Mouse (Mus musculus) MEL (cell line): ENCODE results near the gene Atxn7l3. TPM values are rescaled to one million over a fixed set of nuclear protein-coding genes. Genes with fewer than 3 reads are reported as not detected.

Source experiments
- DNase-seq: peaks from one replicate; pipeline ENCODE4 v3.0.0; 2011; ENCODE audit warnings: low read depth, low spot score
- H3K27ac ChIP-seq: 2 replicates; pipeline ENCODE4 v1.5.1; 2012; ENCODE audit warnings: low read depth, mild to moderate bottlenecking, control low read depth, low read length, moderate library complexity; ENCODE audit not compliant: control insufficient read depth
- H3K27me3 ChIP-seq, 2 experiments: fragments of 150-350 bp in 1 of 2; sonication (generic) in 1 of 2; 2 replicates each; pipeline ENCODE4 v1.6.1; 2012; ENCODE audit warnings: low read length in 2 of 2, mild to moderate bottlenecking in 2 of 2, improper control_type of control experiment in 1 of 2, moderate library complexity in 1 of 2; ENCODE audit not compliant: insufficient read depth in 2 of 2, control insufficient read depth in 1 of 2
- H3K36me3 ChIP-seq, 2 experiments: 2 replicates each; pipeline ENCODE4 v1.6.1; 2012 to 2014; ENCODE audit warnings: low read length in 2 of 2, improper control_type of control experiment in 1 of 2, inconsistent platforms in 1 of 2, mild to moderate bottlenecking in 1 of 2; ENCODE audit not compliant: insufficient read depth in 2 of 2, control insufficient read depth in 1 of 2
- H3K4me1 ChIP-seq, 2 experiments: fragments of 150-350 bp in 1 of 2; sonication (generic) in 1 of 2; 2 replicates each; pipeline ENCODE4 v1.6.1; 2012; ENCODE audit warnings: low read length in 2 of 2, improper control_type of control experiment in 1 of 2, mild to moderate bottlenecking in 1 of 2; ENCODE audit not compliant: insufficient read depth in 2 of 2, control insufficient read depth in 1 of 2
- H3K4me3 ChIP-seq, 2 experiments: fragments of 150-350 bp in 1 of 2; sonication (generic) in 1 of 2; 2 replicates each; pipeline ENCODE4 v1.5.1; 2012; ENCODE audit warnings: low read depth in 2 of 2, low read length in 2 of 2, mild to moderate bottlenecking in 2 of 2, moderate library complexity in 2 of 2, control low read depth in 1 of 2, improper control_type of control experiment in 1 of 2; ENCODE audit not compliant: control insufficient read depth in 1 of 2, insufficient read depth in 1 of 2
- H3K79me2 ChIP-seq: 2 replicates; pipeline ENCODE4 v1.6.1; 2012; ENCODE audit warnings: mild to moderate bottlenecking, low read length, moderate library complexity; ENCODE audit not compliant: control insufficient read depth, poor library complexity, insufficient read depth
- H3K9ac ChIP-seq: 2 replicates; pipeline ENCODE4 v1.6.1; 2012; ENCODE audit warnings: low read depth, mild to moderate bottlenecking, control low read depth, low read length, moderate library complexity; ENCODE audit not compliant: control insufficient read depth, poor library complexity, severe bottlenecking
- H3K9me3 ChIP-seq: fragments of 150-350 bp; sonication (generic); replicated peaks from 2 replicates; pipeline ENCODE4 v1.6.1; 2012; ENCODE audit warnings: mild to moderate bottlenecking, low read length, improper control_type of control experiment, moderate library complexity; ENCODE audit not compliant: insufficient read depth
- BHLHE40 ChIP-seq: IDR thresholded peaks from 2 replicates; pipeline ENCODE4 v1.6.1; 2012; ENCODE audit warnings: low read depth, mild to moderate bottlenecking, inconsistent platforms, low read length, improper control_type of control experiment, borderline replicate concordance
- CTCF ChIP-seq, 3 experiments: IDR thresholded peaks in 2 of 3; conservative IDR thresholded peaks in 1 of 3; 2 replicates each; pipeline ENCODE4 v1.5.1; 2011 to 2012; ENCODE audit warnings: low read length in 3 of 3, low read depth in 2 of 3, mild to moderate bottlenecking in 2 of 3, improper control_type of control experiment in 1 of 3, inconsistent platforms in 1 of 3, mixed read lengths in 1 of 3, moderate library complexity in 1 of 3; ENCODE audit not compliant: control insufficient read depth in 1 of 3, insufficient read depth in 1 of 3, poor library complexity in 1 of 3, severe bottlenecking in 1 of 3
- GABPA ChIP-seq: IDR thresholded peaks from 2 replicates; pipeline ENCODE4 v1.6.1; 2012; ENCODE audit warnings: low read depth, mild to moderate bottlenecking, inconsistent platforms, low read length, improper control_type of control experiment, moderate library complexity
- GATA1 ChIP-seq: IDR thresholded peaks from 2 replicates; pipeline ENCODE4 v1.6.1; 2011; ENCODE audit warnings: low read depth, low read length, improper control_type of control experiment
- MAX ChIP-seq: IDR thresholded peaks from 2 replicates; pipeline ENCODE4 v1.6.1; 2011; ENCODE audit warnings: low read length, improper control_type of control experiment
- MXI1 ChIP-seq: IDR thresholded peaks from 2 replicates; pipeline ENCODE4 v1.6.1; 2011; ENCODE audit warnings: mild to moderate bottlenecking, low read depth, low read length, improper control_type of control experiment
- NRF1 ChIP-seq: IDR thresholded peaks from 2 replicates; pipeline ENCODE4 v1.6.1; 2014; ENCODE audit warnings: low read depth, mild to moderate bottlenecking, inconsistent platforms, low read length, improper control_type of control experiment, moderate library complexity; ENCODE audit not compliant: poor library complexity, insufficient read depth, severe bottlenecking
- POLR2A ChIP-seq, 2 experiments: IDR thresholded peaks; 2 replicates each; pipeline ENCODE4 v1.6.1; 2011 to 2012; ENCODE audit warnings: low read length in 2 of 2, mild to moderate bottlenecking in 2 of 2, control low read depth in 1 of 2, improper control_type of control experiment in 1 of 2, low read depth in 1 of 2, moderate library complexity in 1 of 2; ENCODE audit not compliant: control insufficient read depth in 1 of 2, insufficient read depth in 1 of 2, poor library complexity in 1 of 2
- RCOR1 ChIP-seq: IDR thresholded peaks from 2 replicates; pipeline ENCODE4 v1.6.1; 2012; ENCODE audit warnings: low read depth, mild to moderate bottlenecking, inconsistent platforms, low read length, improper control_type of control experiment
- UBTF ChIP-seq: IDR thresholded peaks from 2 replicates; pipeline ENCODE4 v1.6.1; 2012; ENCODE audit warnings: low read depth, mild to moderate bottlenecking, inconsistent platforms, low read length, improper control_type of control experiment, moderate library complexity, borderline replicate concordance; ENCODE audit not compliant: insufficient read depth
- USF2 ChIP-seq, 2 experiments: IDR thresholded peaks; 2 replicates each; pipeline ENCODE4 v1.6.1; 2011 to 2012; ENCODE audit warnings: improper control_type of control experiment in 2 of 2, low read length in 2 of 2, borderline replicate concordance in 1 of 2, inconsistent platforms in 1 of 2, low read depth in 1 of 2, mild to moderate bottlenecking in 1 of 2; ENCODE audit not compliant: insufficient read depth in 1 of 2
- ZKSCAN1 ChIP-seq: IDR thresholded peaks from 2 replicates; pipeline ENCODE4 v1.6.1; 2012; ENCODE audit warnings: low read depth, mild to moderate bottlenecking, inconsistent platforms, low read length, improper control_type of control experiment, moderate library complexity
- ZMIZ1 ChIP-seq: IDR thresholded peaks from 2 replicates; pipeline ENCODE4 v1.6.1; 2012; ENCODE audit warnings: low read depth, mild to moderate bottlenecking, inconsistent platforms, low read length, improper control_type of control experiment, moderate library complexity
- polyA plus RNA-seq, 2 experiments: library from polyadenylated mRNA; stranded (reverse) in 1 of 2; unstranded in 1 of 2; fragments of >175 nt in 1 of 2; fragments of >200 nt in 1 of 2; gene quantifications; 2 replicates each; pipeline versions ENCODE4 v1.2.1 to v1.2.4; 2012; ENCODE audit warnings: low replicate concordance in 2 of 2, low read depth in 1 of 2; ENCODE audit not compliant: insufficient read length in 2 of 2, insufficient read depth in 1 of 2, missing spikeins in 1 of 2
- total RNA-seq: library from RNA; depleted of rRNA; stranded (reverse); fragments of 300-350 nt; gene quantifications from 2 replicates; pipeline ENCODE4 v1.2.3, GENCODE M21; 2012

Gene Atxn7l3
- total and polyA plus RNA-seq, 3 experiments: 39.4 to 53.0 (median 46.7) TPM

DNA sequence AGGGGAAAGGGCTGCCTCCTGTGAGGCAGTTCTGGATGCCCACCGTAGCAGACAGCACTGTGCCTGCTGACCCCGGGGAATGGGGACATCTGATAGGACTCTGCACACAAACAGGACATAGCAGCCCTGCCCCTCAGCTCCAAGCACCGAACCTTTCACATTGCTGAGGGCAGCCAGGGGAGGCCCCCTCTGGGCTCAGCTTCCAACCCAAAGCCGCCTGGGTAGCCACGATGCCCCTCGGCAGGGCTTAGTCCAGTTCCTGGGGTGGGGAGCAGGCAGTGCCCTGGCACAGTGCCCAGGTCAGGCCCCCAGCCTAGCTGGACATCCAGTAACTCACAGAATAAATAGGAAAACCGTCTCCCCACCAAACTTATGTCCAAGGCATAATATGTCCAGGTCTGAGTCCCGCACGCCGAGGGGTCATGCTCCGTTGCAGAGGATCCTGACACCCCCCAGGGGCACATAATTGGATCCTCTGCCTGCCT, 5.3 kb downstream of the Atxn7l3 start:
- no peaks in the 10 kb centered on the region for H3K27me3 ChIP-seq
- no peak overlapping the region for H3K4me3 ChIP-seq
- H3K9ac ChIP-seq: no peak overlapping the region
- H3K36me3 ChIP-seq: peaks cover 2 to 5% of the 10 kb centered on the region in 2 experiments; a peak in 3 of 4 replicates
- DNase-seq: no peak
- H3K79me2 ChIP-seq: peaks cover 19% of the 10 kb centered on the region
- H3K27ac ChIP-seq: no peak overlapping the region
- TF ChIP-seq ZMIZ1: no peak
- TF ChIP-seq CTCF (IDR thresholded peaks at IDR 0.05 in 2 of 3, conservative IDR thresholded peaks at IDR 0.05 in 1 of 3; ENCODE audit: control insufficient read depth in 1 of 3, insufficient read depth in 1 of 3, low read depth in 2 of 3, low read length in 3 of 3, poor library complexity in 1 of 3, severe bottlenecking in 1 of 3): no peak
- no peak for TF ChIP-seq MXI1
- H3K4me1 ChIP-seq: peaks cover 0 to 7% of the 10 kb centered on the region in 2 experiments; a peak in 3 of 4 replicates
- no peaks in the 10 kb centered on the region for H3K9me3 ChIP-seq

DNA sequence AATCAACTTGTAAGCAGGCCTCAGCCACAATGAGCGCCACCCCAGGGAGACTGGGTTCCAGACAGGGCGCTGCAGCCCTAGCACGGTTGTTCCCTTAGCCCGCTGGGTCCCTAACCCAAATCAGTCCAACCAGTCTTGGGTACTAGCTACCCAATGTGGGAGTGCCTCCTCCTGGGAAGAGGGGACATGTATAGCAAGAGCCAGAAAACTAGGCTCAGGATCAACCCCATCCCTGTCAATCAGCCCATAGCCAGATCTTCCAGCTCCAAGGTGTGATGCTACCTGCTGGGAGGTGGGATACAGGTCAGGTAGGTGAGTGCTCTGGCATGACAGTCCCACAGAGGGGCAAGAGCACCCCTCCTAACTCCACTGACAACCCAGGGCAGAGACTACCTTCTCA, 6.3 kb downstream of the Atxn7l3 start:
- H3K27me3 ChIP-seq: no peaks in the 10 kb centered on the region
- no peak overlapping the region for H3K27ac ChIP-seq
- no peaks in the 10 kb centered on the region for H3K9me3 ChIP-seq
- no peak for DNase-seq
- no peak overlapping the region for H3K4me3 ChIP-seq
- H3K4me1 ChIP-seq: peaks cover 0 to 7% of the 10 kb centered on the region in 2 experiments; a peak in 2 of 4 replicates
- peaks cover 2 to 6% of the 10 kb centered on the region in 2 experiments; a peak in 3 of 4 replicates for H3K36me3 ChIP-seq
- H3K9ac ChIP-seq: no peak overlapping the region
- peaks cover 15% of the 10 kb centered on the region for H3K79me2 ChIP-seq
- TF ChIP-seq POLR2A (IDR thresholded peaks at IDR 0.05; ENCODE audit: control insufficient read depth in 1 of 2, insufficient read depth in 1 of 2, low read depth in 1 of 2, low read length in 2 of 2, poor library complexity in 1 of 2): no peak
- TF ChIP-seq GATA1: no peak
- TF ChIP-seq ZKSCAN1: no peak
- TF ChIP-seq NRF1: no peak
- TF ChIP-seq RCOR1: no peak
- no peak for TF ChIP-seq MAX

DNA sequence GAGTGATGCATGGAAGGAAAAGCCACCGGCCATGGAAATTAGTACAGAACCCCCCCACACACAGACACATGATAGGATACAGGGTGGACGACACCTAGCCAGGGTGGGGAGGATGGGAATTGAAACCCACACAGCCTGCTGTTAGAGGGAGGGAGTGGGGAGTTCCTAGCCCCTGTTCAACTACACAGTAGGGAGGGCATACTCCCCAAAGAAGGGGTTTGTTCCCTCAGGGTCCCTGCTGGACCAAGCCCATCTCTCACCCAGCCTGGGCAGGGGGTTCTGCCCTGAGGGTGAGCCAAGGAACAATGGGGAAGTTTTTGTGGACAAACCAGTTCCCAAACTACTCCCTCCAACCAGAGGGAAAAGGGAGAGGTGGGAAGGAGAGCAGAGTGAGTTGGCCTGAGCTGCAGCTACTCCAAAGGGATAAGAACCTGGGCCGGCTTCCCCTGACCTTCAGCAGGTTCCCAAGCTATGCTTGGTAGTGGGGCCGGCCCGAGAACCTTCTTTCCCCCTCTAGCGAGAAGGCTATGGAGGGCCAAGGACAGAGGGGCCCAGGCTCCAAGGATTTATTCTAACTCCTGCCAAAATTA, 6.8 kb downstream of the Atxn7l3 start:
- no peak for TF ChIP-seq GABPA
- no peak for TF ChIP-seq BHLHE40
- peak in 1 of 2 experiments; percentile 26; a peak in 1 of 4 replicates for TF ChIP-seq POLR2A (IDR thresholded peaks at IDR 0.05; ENCODE audit: control insufficient read depth in 1 of 2, insufficient read depth in 1 of 2, low read depth in 1 of 2, low read length in 2 of 2, poor library complexity in 1 of 2)
- no peak for TF ChIP-seq USF2 (IDR thresholded peaks at IDR 0.05; ENCODE audit: borderline replicate concordance in 1 of 2, insufficient read depth in 1 of 2, low read depth in 1 of 2, low read length in 2 of 2)
- TF ChIP-seq UBTF: no peak
- no peak overlapping the region for H3K27ac ChIP-seq
- no peaks in the 10 kb centered on the region for H3K9me3 ChIP-seq
- no peaks in the 10 kb centered on the region for H3K27me3 ChIP-seq
- H3K4me1 ChIP-seq: 0 out of 4 replicates have a peak, but pooled peaks cover 0 to 2% of the 10 kb centered on the region in 2 experiments
- peaks cover 2 to 4% of the 10 kb centered on the region in 2 experiments; a peak in 3 of 4 replicates for H3K36me3 ChIP-seq
- H3K79me2 ChIP-seq: peaks cover 12% of the 10 kb centered on the region
- H3K4me3 ChIP-seq: no peak overlapping the region
- DNase-seq: no peak
- no peak overlapping the region for H3K9ac ChIP-seq
